Mouse (Mus musculus) lung, adult 2 months (tissue): ENCODE data around the gene Ccdc63.

Experiments used
- CTCF ChIP-seq: fragments of 200-500 bp; IDR thresholded peaks from 2 replicates; pipeline ENCODE4 v1.5.1; 2011; ENCODE audit warnings: mild to moderate bottlenecking, low read length, control low read depth; ENCODE audit not compliant: insufficient read depth
- POLR2A ChIP-seq: fragments of 200-500 bp; IDR thresholded peaks from 2 replicates; pipeline ENCODE4 v1.6.1; 2011; ENCODE audit warnings: low read depth, mild to moderate bottlenecking, control low read depth, low read length, borderline replicate concordance; ENCODE audit errors: extremely low read depth

DNA sequence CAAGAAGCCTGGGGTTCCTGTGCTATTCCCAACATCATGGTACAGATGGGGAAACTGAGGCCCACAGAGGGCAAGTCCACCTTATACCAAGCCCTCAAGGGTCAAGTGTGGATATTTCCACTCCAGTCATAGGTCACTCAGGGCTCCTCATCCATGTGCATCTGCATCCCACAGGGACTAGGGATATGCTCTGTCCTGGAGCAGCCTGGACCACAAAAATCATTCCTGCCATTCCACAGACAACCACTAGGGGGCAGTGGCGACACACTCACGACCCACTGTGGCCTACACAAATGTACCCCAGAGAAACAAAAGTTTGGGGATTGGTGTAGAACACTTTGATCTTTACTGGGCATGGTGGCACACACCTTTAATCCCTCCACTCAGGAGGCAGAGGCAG, 26.4 kb downstream of the Ccdc63 start:
- TF ChIP-seq CTCF = peak; percentile 96
- TF ChIP-seq POLR2A = no peak
